Mouse (Mus musculus) midbrain, embryonic 12.5 days (tissue): Measurements from ENCODE around the gene Ccdc144b. TPM values are rescaled to one million over a fixed set of nuclear protein-coding genes. Genes with fewer than 3 reads are reported as not detected.

Experiments used
- ATAC-seq: fragments of 200-750 bp; cut with Nextera tagmentation; 2 replicates; pipeline ENCODE4 v1.8.0; 2017; ENCODE audit warnings: low read depth, moderate TSS enrichment, moderate library complexity; ENCODE audit not compliant: low FRiP score
- H3K27ac ChIP-seq: fragments of 300-500 bp; sonication (generic); replicated peaks from 2 replicates; pipeline ENCODE4 v1.5.1; 2016; ENCODE audit warnings: mild to moderate bottlenecking
- H3K27me3 ChIP-seq: fragments of 300-500 bp; sonication (generic); 2 replicates; pipeline ENCODE4 v1.6.1; 2016; ENCODE audit warnings: mild to moderate bottlenecking
- H3K36me3 ChIP-seq: fragments of 300-500 bp; sonication (generic); 2 replicates; pipeline ENCODE4 v1.6.1; 2016
- H3K4me1 ChIP-seq: fragments of 300-500 bp; sonication (generic); 2 replicates; pipeline ENCODE4 v1.6.1; 2016
- H3K4me2 ChIP-seq: fragments of 300-500 bp; sonication (generic); replicated peaks from 2 replicates; pipeline ENCODE4 v1.6.1; 2016; ENCODE audit warnings: mild to moderate bottlenecking, moderate library complexity
- H3K4me3 ChIP-seq: fragments of 300-500 bp; sonication (generic); 2 replicates; pipeline ENCODE4 v1.5.1; 2016; ENCODE audit warnings: mild to moderate bottlenecking
- H3K9ac ChIP-seq: fragments of 300-500 bp; sonication (generic); replicated peaks from 2 replicates; pipeline ENCODE4 v1.6.1; 2016; ENCODE audit warnings: mild to moderate bottlenecking, moderate library complexity
- H3K9me3 ChIP-seq: fragments of 300-500 bp; sonication (generic); 2 replicates; pipeline ENCODE4 v1.6.1; 2016; ENCODE audit warnings: mild to moderate bottlenecking
- WGBS: fragments of 180-500 bp; shearing (Covaris S2); methylation state at CpG from one replicate; pipeline ENCODE4 v1.1.7; 2016; 5-methylcytosine and 5-hydroxymethylcytosine counted together
- polyA plus RNA-seq: library from polyadenylated mRNA; unstranded; fragments of >200 nt; fragmentation: Nextera tagmentation; extraction: Ambion mirVana; gene quantifications from 2 replicates; pipeline ENCODE4 v1.2.1, GENCODE M21; 2016

Ccdc144b gene
- not detected in 2 replicates for polyA plus RNA-seq

DNA sequence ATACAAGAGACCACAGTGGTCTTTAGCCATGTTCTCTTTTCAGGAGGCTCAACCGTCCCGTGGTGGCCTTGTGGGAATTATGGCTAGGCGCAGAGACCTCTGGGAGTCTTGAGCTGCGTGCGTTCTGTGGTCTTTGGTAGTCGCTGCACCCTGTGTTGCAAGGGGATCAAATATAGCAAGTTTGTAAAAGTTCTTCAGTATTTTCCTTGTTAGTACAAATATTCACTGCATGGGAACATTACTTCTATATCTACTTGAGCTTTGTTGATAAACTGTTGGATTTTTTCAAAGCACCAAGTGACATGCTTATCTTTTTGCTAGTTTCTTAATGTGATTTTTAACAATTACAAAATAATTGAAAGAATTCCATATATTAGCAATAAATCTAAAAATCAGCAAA lies at the start of gene Ccdc144b:
Gene Ccdc144b (minus strand): TSS at position 101 of the 400 bp plus-strand sequence.
- no peak for ATAC-seq
- Histone ChIP-seq H3K27ac (no peak within 1 kb of the TSS), H3K36me3 (no peaks in the 10 kb centered on the region), H3K9ac (no peak within 1 kb of the TSS), H3K4me2 (no peak within 1 kb of the TSS), H3K27me3 (no peaks in the 10 kb centered on the region), H3K4me1 (no peaks in the 10 kb centered on the region), H3K9me3 (no peaks in the 10 kb centered on the region), H3K4me3 (no peak within 1 kb of the TSS)
- WGBS = 89% methylated on average over 6 of the region's 6 CpGs

DNA sequence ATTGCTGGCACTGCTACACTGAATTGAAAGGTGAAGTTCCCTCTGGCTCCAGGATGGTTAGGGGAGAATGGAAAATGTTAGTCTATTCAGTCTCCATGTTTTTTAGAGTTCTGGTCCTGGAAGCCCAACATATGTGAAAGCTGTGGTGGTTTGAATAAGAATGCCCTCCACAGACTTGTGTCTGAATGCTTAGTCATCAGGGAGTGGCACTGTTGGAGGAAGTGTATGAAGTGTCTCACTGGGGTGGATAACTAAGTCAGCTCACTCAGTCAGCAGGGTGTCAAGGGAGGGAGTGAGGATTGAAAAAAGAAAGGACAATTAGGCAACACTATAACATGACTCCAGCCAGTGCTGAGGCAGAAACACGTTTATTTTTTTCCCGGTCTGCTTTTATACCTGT lies 42.0 kb upstream of the Ccdc144b start:
- H3K9me3 ChIP-seq = no peaks in the 10 kb centered on the region
- no peak overlapping the region for H3K4me2 ChIP-seq
- no peaks in the 10 kb centered on the region for H3K4me1 ChIP-seq
- H3K36me3 ChIP-seq = peaks cover 14% of the 10 kb centered on the region
- H3K27me3 ChIP-seq = no peaks in the 10 kb centered on the region
- H3K27ac ChIP-seq = no peak overlapping the region
- 87% methylated on average over 2 of the region's 2 CpGs for WGBS
- ATAC-seq = no peak
- no peak overlapping the region for H3K9ac ChIP-seq
- no peak overlapping the region for H3K4me3 ChIP-seq

DNA sequence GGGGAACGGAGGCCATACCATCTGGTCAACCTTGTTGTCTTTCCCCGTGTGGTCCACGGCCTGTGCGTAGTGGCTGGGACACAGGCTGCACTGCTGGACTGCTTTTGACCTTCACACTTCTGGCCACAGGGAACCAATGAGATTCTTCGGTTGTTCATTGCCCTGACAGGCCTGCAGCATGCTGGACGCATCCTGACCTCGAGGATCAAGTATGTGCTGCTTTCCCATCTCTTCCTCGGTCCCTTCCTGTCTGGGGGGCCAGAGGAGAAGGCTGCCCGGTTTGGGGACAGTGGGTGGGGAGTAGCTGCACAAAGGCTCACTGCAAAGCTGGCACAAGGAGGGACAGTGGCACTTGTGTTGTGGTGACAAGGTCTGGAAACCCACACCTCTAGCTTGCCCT lies 34.2 kb upstream of the Ccdc144b start:
- H3K36me3 ChIP-seq = peaks cover 79% of the 10 kb centered on the region
- WGBS = 94% methylated on average over 9 of the region's 9 CpGs

DNA sequence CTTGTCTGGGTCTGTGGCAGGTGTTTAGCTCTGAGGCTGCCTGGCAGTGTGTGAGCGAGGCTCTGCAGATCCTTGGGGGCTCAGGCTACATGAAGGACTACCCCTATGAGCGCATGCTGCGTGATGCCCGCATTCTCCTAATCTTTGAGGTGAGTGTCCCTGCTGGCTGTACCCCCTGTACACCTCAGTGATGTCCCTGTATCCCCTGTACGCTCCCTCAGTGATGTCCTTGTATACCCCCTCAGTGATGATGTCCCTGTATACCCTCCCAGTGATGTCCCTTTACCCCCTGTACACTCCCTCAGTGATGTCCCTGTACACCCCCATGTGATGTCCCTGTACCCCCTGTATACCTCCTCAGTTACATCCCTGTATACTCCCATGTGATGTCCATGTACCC lies 32.0 kb upstream of the Ccdc144b start:
- no peaks in the 10 kb centered on the region for H3K9me3 ChIP-seq
- peaks cover 87% of the 10 kb centered on the region for H3K36me3 ChIP-seq
- 95% methylated on average over 5 of the region's 5 CpGs for WGBS
- no peaks in the 10 kb centered on the region for H3K27me3 ChIP-seq
- no peak overlapping the region for H3K4me3 ChIP-seq
- no peaks in the 10 kb centered on the region for H3K4me1 ChIP-seq
- no peak overlapping the region for H3K9ac ChIP-seq
- no peak overlapping the region for H3K4me2 ChIP-seq
- ATAC-seq = no peak
- no peak overlapping the region for H3K27ac ChIP-seq

More for the DNA sequence above, 34.2 kb upstream of the Ccdc144b start:
- H3K27ac ChIP-seq = no peak overlapping the region
- no peaks in the 10 kb centered on the region for H3K4me1 ChIP-seq
- H3K4me2 ChIP-seq = no peak overlapping the region
- H3K4me3 ChIP-seq = no peak overlapping the region
- no peak overlapping the region for H3K9ac ChIP-seq
- no peak for ATAC-seq
- H3K27me3 ChIP-seq = no peaks in the 10 kb centered on the region
- no peaks in the 10 kb centered on the region for H3K9me3 ChIP-seq

DNA sequence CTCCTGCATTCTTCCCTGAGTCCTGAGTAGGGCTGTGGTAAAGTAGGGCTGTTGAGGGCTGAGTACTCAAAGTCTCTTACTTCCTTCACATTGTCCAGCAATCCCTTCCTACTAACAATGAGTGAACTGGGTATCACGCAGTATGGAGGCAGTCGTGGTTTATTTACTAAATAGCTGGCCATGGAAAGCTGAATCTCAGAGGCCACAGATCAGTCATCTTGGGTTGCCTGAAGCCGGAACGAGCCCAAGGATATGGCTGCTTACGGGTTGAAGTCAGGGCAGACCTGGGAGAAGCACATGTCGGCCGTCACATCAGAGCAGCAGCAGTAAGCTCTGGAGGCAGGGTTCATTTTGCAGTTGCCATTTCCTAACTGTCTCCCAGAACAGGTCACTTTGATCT lies 30.0 kb upstream of the Ccdc144b start:
- WGBS = 95% methylated on average over 7 of the region's 7 CpGs
- peaks cover 87% of the 10 kb centered on the region for H3K36me3 ChIP-seq

DNA sequence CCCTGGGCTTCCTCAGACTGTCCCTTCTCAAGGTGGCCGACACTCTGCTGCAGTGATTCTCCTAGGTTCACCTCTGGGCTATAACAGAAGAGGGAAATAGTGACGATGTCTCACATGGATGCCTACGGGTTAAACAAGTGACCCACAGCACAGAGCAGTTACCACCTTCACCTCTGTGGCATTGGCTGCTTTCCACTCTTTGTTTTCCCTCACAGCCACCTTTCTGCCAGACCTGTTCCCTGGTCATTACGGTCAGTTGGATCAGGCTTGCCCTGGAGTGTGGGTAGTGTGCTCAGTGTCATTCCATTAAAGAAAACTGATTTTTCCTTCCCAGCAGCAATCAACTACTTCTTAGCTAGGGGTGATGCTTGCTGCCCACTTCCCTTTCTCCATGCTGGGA lies 29.5 kb upstream of the Ccdc144b start:
- no peak for ATAC-seq
- Histone ChIP-seq H3K9ac (no peak overlapping the region), H3K27me3 (no peaks in the 10 kb centered on the region), H3K36me3 (peaks cover 87% of the 10 kb centered on the region), H3K4me1 (no peaks in the 10 kb centered on the region), H3K4me3 (no peak overlapping the region), H3K9me3 (no peaks in the 10 kb centered on the region), H3K4me2 (no peak overlapping the region), H3K27ac (no peak overlapping the region)
- 94% methylated on average over 4 of the region's 4 CpGs for WGBS

More for the DNA sequence above, 30.0 kb upstream of the Ccdc144b start:
- Histone ChIP-seq H3K27ac (no peak overlapping the region), H3K9me3 (no peaks in the 10 kb centered on the region), H3K4me2 (no peak overlapping the region), H3K9ac (no peak overlapping the region), H3K4me3 (no peak overlapping the region), H3K27me3 (no peaks in the 10 kb centered on the region), H3K4me1 (no peaks in the 10 kb centered on the region)
- ATAC-seq = no peak

DNA sequence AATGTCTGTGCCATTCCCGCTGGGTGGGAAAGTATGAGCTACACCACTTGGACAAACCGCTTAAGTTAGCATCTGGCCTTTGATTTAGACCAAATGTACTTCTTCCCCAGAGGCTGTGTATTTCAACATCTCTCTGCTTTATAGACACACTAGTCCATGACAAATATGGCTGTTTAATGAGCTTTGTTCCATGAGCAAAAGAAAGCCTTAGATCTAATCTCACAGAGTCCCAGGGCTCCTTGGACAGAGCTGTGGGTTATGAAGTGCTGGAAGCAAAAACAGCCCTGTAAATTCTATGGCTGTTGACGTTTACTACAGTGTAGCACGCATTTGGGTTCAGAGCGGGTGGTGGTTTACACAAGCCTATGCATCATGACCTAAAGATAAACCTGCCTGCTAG lies 27.4 kb upstream of the Ccdc144b start:
- Histone ChIP-seq H3K36me3 (peaks cover 88% of the 10 kb centered on the region), H3K9ac (no peak overlapping the region), H3K4me3 (no peak overlapping the region), H3K4me2 (no peak overlapping the region), H3K27ac (no peak overlapping the region), H3K9me3 (no peaks in the 10 kb centered on the region), H3K4me1 (no peaks in the 10 kb centered on the region), H3K27me3 (no peaks in the 10 kb centered on the region)
- no peak for ATAC-seq
- WGBS = 94% methylated on average over 5 of the region's 5 CpGs

DNA sequence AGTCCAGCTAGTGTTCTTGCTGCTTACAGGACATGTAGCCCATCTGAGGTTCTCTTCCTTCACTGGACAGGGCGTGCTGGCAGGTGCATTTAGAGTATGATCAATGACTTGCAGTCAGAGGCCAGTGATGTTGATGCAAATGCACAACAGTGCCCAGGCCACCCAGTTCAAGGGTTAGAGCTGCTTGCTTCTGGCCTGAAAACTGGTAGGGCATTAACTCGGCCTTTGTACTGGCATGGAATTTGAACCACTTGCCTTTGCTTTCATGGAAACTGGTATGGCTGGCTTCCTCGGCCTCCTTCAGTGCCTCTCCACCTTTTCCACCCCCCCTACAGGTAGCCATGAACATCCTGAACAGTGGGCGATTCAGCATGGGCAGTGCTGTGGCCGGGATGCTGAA lies 26.5 kb upstream of the Ccdc144b start:
- H3K9ac ChIP-seq = no peak overlapping the region
- H3K27me3 ChIP-seq = no peaks in the 10 kb centered on the region
- no peaks in the 10 kb centered on the region for H3K9me3 ChIP-seq
- no peak overlapping the region for H3K27ac ChIP-seq
- no peak for ATAC-seq
- WGBS = 93% methylated on average over 5 of the region's 5 CpGs
- H3K36me3 ChIP-seq = peaks cover 88% of the 10 kb centered on the region
- no peaks in the 10 kb centered on the region for H3K4me1 ChIP-seq
- no peak overlapping the region for H3K4me3 ChIP-seq
- H3K4me2 ChIP-seq = no peak overlapping the region

DNA sequence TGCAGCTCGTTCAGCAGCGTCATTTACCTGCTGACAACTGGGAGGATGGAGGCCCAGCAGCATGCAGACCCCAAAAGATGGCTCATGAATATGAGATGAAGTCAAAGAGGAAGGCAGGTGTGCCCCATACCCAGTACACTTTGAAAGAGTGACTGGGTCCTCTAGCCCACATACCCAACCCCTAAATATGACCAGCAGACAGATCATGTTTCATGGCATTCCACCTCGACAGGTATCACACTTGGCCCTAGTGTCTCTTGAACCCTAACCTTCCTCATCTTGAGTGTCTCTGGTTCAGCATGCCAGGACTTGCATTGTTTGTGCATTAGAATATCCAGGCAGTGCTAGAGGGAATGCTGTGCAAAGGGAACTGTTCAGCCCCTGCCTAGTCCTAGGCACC lies 24.0 kb upstream of the Ccdc144b start:
- Histone ChIP-seq H3K4me1 (no peaks in the 10 kb centered on the region), H3K36me3 (peaks cover 90% of the 10 kb centered on the region), H3K9me3 (no peaks in the 10 kb centered on the region), H3K4me2 (no peak overlapping the region), H3K27ac (no peak overlapping the region), H3K9ac (no peak overlapping the region), H3K4me3 (no peak overlapping the region), H3K27me3 (no peaks in the 10 kb centered on the region)
- no peak for ATAC-seq
- WGBS = 96% methylated on average over 3 of the region's 3 CpGs

DNA sequence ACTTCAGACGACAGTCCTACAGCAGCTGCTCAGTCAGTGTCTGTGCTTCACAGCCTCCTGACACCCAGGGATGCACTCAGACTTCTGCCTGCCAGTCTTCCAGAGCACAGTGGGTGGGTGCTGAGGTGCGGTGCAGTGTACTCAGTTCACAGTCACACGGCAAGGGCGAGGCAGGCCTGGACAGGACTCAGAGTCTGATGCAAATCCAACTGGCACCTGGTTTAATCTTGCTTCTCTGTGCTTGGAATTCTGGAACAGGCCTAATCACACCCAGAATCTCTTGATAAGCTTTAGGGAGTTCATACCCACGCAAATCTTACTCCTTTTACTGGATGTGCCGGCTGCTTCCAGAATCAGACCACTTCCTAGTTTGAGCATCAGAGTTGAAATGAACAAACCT lies 22.1 kb upstream of the Ccdc144b start:
- ATAC-seq = no peak
- Histone ChIP-seq H3K36me3 (peaks cover 82% of the 10 kb centered on the region), H3K27ac (no peak overlapping the region), H3K4me1 (no peaks in the 10 kb centered on the region), H3K4me2 (no peak overlapping the region), H3K4me3 (no peak overlapping the region), H3K9ac (no peak overlapping the region), H3K9me3 (no peaks in the 10 kb centered on the region), H3K27me3 (no peaks in the 10 kb centered on the region)
- WGBS = 96% methylated on average over 6 of the region's 6 CpGs

DNA sequence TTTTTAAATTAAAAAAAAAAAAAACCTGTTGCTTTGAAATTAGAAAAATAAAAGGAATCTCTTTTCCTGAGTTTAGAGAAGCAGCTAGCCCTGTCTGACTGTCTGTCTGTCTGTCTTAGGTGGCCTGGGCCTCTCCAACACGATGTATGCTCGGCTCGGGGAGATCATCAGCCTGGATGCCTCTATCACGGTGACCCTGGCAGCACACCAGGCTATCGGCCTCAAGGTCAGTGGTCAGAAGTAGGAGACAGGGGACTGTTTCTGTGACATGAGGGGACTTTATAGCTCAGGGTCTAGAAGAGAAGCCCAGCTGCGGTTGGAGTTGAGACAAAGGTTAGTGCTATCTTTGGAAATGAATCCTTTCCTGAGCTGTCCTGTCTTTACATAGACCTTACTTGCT lies 20.9 kb upstream of the Ccdc144b start:
- WGBS = 95% methylated on average over 6 of the region's 6 CpGs
- Histone ChIP-seq H3K4me3 (no peak overlapping the region), H3K36me3 (peaks cover 76% of the 10 kb centered on the region), H3K4me1 (no peaks in the 10 kb centered on the region), H3K9me3 (no peaks in the 10 kb centered on the region), H3K27ac (no peak overlapping the region), H3K9ac (no peak overlapping the region), H3K4me2 (no peak overlapping the region), H3K27me3 (no peaks in the 10 kb centered on the region)
- no peak for ATAC-seq

DNA sequence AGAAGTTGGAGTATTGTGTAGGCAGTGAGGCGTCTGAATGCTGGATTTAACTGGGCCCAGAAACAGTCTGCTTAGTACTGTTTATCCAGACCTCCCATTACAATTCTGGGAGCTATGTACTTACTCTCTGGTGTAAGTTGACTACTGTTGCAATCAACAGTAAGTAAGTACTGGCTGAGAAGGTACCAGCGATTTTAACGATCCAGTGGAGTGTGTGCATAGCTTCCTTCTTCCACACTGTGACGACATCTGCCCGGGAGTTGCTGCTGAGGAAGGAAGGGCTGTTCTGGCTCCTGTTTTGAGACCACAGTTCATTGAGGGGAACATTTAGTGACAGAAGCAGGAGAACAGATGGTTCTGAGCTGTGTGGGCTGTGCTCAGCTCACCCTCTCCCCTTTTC lies 17.7 kb upstream of the Ccdc144b start:
- H3K9me3 ChIP-seq = no peaks in the 10 kb centered on the region
- 95% methylated on average over 5 of the region's 5 CpGs for WGBS
- ATAC-seq = no peak

DNA sequence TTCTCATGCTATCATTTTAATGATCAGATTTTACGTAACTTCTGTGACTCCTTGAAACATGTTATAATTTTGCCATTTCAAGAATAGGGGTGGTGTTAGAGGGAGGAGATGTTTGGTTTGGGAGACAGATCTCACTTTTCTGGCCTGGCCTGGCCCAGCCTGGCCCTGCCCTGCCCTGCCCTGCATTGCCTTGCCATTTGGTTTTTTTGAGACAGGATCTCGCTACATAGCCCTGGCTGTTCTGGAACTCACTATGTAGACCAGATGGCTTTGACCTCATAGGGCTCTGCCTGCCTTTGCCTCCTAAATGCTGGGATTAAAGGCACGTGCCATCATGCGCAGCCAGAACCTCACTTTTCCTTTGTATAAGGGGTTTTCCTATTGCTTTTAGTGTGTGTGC lies 17.1 kb upstream of the Ccdc144b start:
- no peak overlapping the region for H3K27ac ChIP-seq
- H3K36me3 ChIP-seq = peaks cover 39% of the 10 kb centered on the region
- H3K4me1 ChIP-seq = peaks cover 16% of the 10 kb centered on the region
- H3K4me3 ChIP-seq = no peak overlapping the region
- ATAC-seq = no peak
- H3K27me3 ChIP-seq = no peaks in the 10 kb centered on the region
- 97% methylated on average over 4 of the region's 4 CpGs for WGBS
- no peak overlapping the region for H3K4me2 ChIP-seq
- H3K9ac ChIP-seq = no peak overlapping the region
- no peaks in the 10 kb centered on the region for H3K9me3 ChIP-seq

More for the DNA sequence above, 17.7 kb upstream of the Ccdc144b start:
- H3K9ac ChIP-seq = no peak overlapping the region
- H3K4me3 ChIP-seq = no peak overlapping the region
- no peak overlapping the region for H3K27ac ChIP-seq
- no peaks in the 10 kb centered on the region for H3K27me3 ChIP-seq
- peaks cover 45% of the 10 kb centered on the region for H3K36me3 ChIP-seq
- no peak overlapping the region for H3K4me2 ChIP-seq
- H3K4me1 ChIP-seq = peaks cover 16% of the 10 kb centered on the region
